In the genomic region with DNA sequence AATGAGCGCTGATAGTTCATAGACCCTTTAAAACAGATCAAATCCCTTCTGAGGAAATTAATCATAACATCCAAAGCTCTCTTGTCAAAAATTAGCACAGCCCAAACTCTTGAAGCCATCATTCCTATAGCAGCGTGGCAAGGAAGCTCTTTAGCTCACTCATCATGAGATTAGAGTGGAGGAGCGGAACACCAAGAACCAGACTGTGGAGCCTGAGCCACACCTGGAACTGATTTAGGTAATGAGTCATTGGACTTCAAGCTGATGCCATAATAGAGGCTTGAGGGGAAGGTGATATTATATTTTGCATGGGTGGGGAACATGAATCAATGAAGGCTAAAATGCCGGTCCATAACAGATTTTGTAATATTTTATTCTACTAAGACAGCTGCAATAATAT, we compare ENCODE assay signal across 18 mouse cellular contexts.
"Had no signal": no experiment of that assay in that cellular context is flagged by ENCODE, and none has a peak within 500 bp of the region (broad histone marks: within the 10 kb centered on the region; RNA-seq: fewer than 3 reads in every experiment).

No protein-coding gene starts in this region.

- H3K27ac ChIP-seq: kidney, embryonic 15.5 days; left cerebral cortex, adult 2 months; liver, embryonic 13.5 days; neural tube, embryonic 12.5 days; neural tube, embryonic 15.5 days; stomach, embryonic 15.5 days had no signal

- H3K4me1 ChIP-seq: kidney, embryonic 15.5 days; liver, embryonic 13.5 days; neural tube, embryonic 12.5 days; neural tube, embryonic 15.5 days; stomach, embryonic 15.5 days had no signal

- H3K9me3 ChIP-seq: kidney, embryonic 15.5 days; liver, embryonic 13.5 days; neural tube, embryonic 12.5 days; neural tube, embryonic 15.5 days; stomach, embryonic 15.5 days had no signal

- H3K27me3 ChIP-seq: kidney, embryonic 15.5 days; liver, embryonic 13.5 days; neural tube, embryonic 12.5 days; neural tube, embryonic 15.5 days; stomach, embryonic 15.5 days had no signal

- DNase-seq: kidney, postnatal 10 days; kidney, postnatal 36 days; layer of hippocampus, postnatal 36 days; liver, embryonic 13.5 days; lung, adult 2 months; lung, postnatal 14 days; lung, postnatal 4 days; midbrain, embryonic 14.5 days; retina, postnatal 1 day; right cerebral cortex, postnatal 25 days; spleen, adult 18-20 months; thymus, postnatal 36 days had no signal

- H3K4me2 ChIP-seq: kidney, embryonic 15.5 days; liver, embryonic 13.5 days; midbrain, embryonic 11.5 days; neural tube, embryonic 12.5 days; neural tube, embryonic 15.5 days; stomach, embryonic 15.5 days had no signal

- H3K36me3 ChIP-seq: kidney, embryonic 15.5 days; liver, embryonic 13.5 days; neural tube, embryonic 12.5 days; neural tube, embryonic 15.5 days; stomach, embryonic 15.5 days had no signal

- H3K4me3 ChIP-seq: kidney, embryonic 15.5 days; left cerebral cortex, adult 2 months; liver, embryonic 13.5 days; neural tube, embryonic 12.5 days; neural tube, embryonic 15.5 days; stomach, embryonic 15.5 days had no signal

- H3K9ac ChIP-seq: kidney, embryonic 15.5 days; liver, embryonic 13.5 days; neural tube, embryonic 12.5 days; neural tube, embryonic 15.5 days; stomach, embryonic 15.5 days had no signal
